Mouse (Mus musculus) liver, embryonic 15.5 days (tissue): Measurements from ENCODE around the gene Enpp6. TPM values are rescaled to one million over a fixed set of nuclear protein-coding genes. Genes with fewer than 3 reads are reported as not detected.

Experiments
- ATAC-seq: fragments of 200-750 bp; cut with Nextera tagmentation; 2 replicates; pipeline ENCODE4 v1.8.0; 2017; ENCODE audit warnings: moderate number of reproducible peaks, mild to moderate bottlenecking, moderate library complexity; ENCODE audit not compliant: insufficient read depth
- H3K27ac ChIP-seq: fragments of 300-500 bp; sonication (generic); replicated peaks from 2 replicates; pipeline ENCODE4 v1.5.1; 2015; ENCODE audit warnings: mild to moderate bottlenecking, inconsistent platforms
- H3K27me3 ChIP-seq: fragments of 300-500 bp; sonication (generic); 2 replicates; pipeline ENCODE4 v1.6.1; 2015; ENCODE audit warnings: mild to moderate bottlenecking, inconsistent platforms
- H3K36me3 ChIP-seq: fragments of 300-500 bp; sonication (generic); replicated peaks from 2 replicates; pipeline ENCODE4 v1.6.1; 2015; ENCODE audit warnings: moderate library complexity, mild to moderate bottlenecking, inconsistent platforms
- H3K4me1 ChIP-seq: fragments of 300-500 bp; sonication (generic); replicated peaks from 2 replicates; pipeline ENCODE4 v1.6.1; 2015; ENCODE audit warnings: inconsistent platforms
- H3K4me2 ChIP-seq: fragments of 300-500 bp; sonication (generic); 2 replicates; pipeline ENCODE4 v1.6.1; 2015; ENCODE audit warnings: moderate library complexity, mild to moderate bottlenecking, inconsistent platforms
- H3K4me3 ChIP-seq: fragments of 300-500 bp; sonication (generic); replicated peaks from 2 replicates; pipeline ENCODE4 v1.5.1; 2015; ENCODE audit warnings: mild to moderate bottlenecking, inconsistent platforms
- H3K9ac ChIP-seq: fragments of 300-500 bp; sonication (generic); 2 replicates; pipeline ENCODE4 v1.6.1; 2015; ENCODE audit warnings: moderate library complexity, mild to moderate bottlenecking, inconsistent platforms
- H3K9me3 ChIP-seq: fragments of 300-500 bp; sonication (generic); replicated peaks from 2 replicates; pipeline ENCODE4 v1.6.1; 2016; ENCODE audit warnings: inconsistent platforms
- WGBS: fragments of 180-500 bp; shearing (Covaris S2); methylation state at CpG from one replicate; pipeline ENCODE4 v1.1.7; 2015; ENCODE audit warnings: mixed read lengths; ENCODE audit not compliant: insufficient replicate concordance; 5-methylcytosine and 5-hydroxymethylcytosine counted together
- polyA plus RNA-seq: library from polyadenylated mRNA; unstranded; fragments of >200 nt; fragmentation: Nextera tagmentation; extraction: Ambion mirVana; gene quantifications from 2 replicates; pipeline ENCODE4 v1.2.1, GENCODE M21; 2015

Enpp6 gene
- 0.30 and 0.92 TPM in 2 replicates for polyA plus RNA-seq

DNA sequence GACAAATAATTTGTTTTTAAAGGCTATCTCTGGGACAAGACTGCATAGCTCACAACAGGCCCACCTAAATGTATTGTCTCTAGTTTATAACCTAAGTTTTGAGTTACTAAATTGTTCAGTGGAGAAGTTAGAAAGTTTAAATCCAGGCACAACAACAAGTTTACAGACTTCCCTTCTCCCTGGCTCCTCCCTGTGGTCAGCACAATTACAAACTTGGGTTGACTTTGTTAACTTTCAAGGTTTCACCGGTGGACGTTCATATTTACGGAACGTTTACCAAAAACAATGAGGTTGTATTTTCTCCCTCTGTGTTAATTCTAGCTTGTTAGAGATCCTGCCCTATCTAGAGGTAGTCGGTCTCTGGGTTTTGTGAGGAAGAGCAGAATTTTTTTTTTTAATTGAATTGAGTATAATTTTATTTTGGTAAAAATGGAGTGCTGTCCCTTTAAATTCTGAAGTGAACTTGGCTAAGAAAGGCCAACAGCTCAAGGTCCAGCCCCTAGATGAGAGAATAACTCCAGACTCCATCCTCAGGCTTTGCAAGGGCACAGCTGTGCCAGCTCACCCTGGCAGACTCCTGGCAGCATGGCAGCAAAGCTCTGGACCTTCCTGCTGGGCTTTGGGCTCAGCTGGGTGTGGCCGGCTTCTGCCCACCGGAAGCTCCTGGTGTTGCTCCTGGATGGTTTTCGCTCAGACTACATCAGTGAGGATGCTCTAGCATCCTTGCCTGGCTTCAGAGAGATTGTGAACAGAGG, at the start of gene Enpp6:
Gene Enpp6 (plus strand): TSS at position 502 of the 755 bp plus-strand sequence.
- no peaks in the 10 kb centered on the region for H3K27me3 ChIP-seq
- H3K27ac ChIP-seq, result no peak within 1 kb of the TSS
- ATAC-seq, result no peak
- no peaks in the 10 kb centered on the region for H3K36me3 ChIP-seq
- no peaks in the 10 kb centered on the region for H3K4me1 ChIP-seq
- H3K9ac ChIP-seq, result no peak within 1 kb of the TSS
- WGBS, result 64% methylated on average over 8 of the region's 8 CpGs
- no peaks in the 10 kb centered on the region for H3K9me3 ChIP-seq
- no peak within 1 kb of the TSS for H3K4me3 ChIP-seq
- H3K4me2 ChIP-seq, result no peak within 1 kb of the TSS

DNA sequence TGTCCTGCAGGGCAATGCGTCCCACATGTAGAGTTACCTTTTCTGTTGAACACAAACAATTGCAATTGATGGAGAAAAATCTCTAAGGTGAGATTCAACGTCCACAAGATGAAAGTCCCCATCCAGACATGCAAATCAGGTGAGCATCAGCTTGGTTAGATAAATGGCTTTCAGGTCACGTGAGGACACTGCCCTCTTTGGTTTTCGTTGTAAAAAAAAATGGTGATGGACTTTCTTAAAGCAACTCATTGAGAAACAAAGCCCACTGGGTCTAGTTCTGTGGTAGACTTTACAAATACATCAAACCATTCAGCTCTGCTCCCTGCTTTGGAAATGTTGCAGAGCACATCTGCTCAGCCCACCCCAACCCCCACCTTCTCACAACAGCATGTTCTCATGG, 48.5 kb upstream of the Enpp6 start:
- H3K36me3 ChIP-seq, result no peaks in the 10 kb centered on the region
- H3K4me1 ChIP-seq, result no peaks in the 10 kb centered on the region
- H3K4me2 ChIP-seq, result no peak overlapping the region
- WGBS, result 57% methylated on average over 4 of the region's 4 CpGs
- H3K27me3 ChIP-seq, result no peaks in the 10 kb centered on the region
- H3K4me3 ChIP-seq, result no peak overlapping the region
- H3K27ac ChIP-seq, result no peak overlapping the region
- H3K9ac ChIP-seq, result no peak overlapping the region
- no peaks in the 10 kb centered on the region for H3K9me3 ChIP-seq
- no peak for ATAC-seq

DNA sequence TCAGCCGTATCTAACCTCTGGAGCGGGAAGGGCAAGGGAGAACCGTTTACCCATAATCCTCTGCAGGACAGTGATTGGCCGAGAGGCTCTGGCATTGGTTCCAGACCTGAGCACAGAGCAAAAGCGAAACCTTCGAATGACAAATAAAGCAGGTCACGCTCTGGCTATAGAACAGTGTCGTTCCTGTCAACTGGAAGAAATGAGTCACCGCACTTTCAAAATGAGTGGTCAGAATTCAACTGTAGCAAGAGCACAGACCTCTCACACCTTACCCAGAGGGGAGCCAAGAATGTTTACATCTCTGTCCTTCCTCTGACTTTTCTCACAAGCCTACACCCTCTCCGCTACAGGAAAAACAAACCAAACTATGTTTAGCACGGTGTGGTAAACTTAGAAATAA, 45.4 kb upstream of the Enpp6 start:
- H3K4me2 ChIP-seq, result no peak overlapping the region
- no peaks in the 10 kb centered on the region for H3K9me3 ChIP-seq
- WGBS, result 56% methylated on average over 11 of the region's 11 CpGs
- no peaks in the 10 kb centered on the region for H3K4me1 ChIP-seq
- H3K4me3 ChIP-seq, result no peak overlapping the region
- 0 out of 2 replicates have a peak, but pooled peaks have one; percentile 28 for ATAC-seq
- H3K27ac ChIP-seq, result no peak overlapping the region
- no peaks in the 10 kb centered on the region for H3K27me3 ChIP-seq
- H3K36me3 ChIP-seq, result no peaks in the 10 kb centered on the region
- H3K9ac ChIP-seq, result no peak overlapping the region

DNA sequence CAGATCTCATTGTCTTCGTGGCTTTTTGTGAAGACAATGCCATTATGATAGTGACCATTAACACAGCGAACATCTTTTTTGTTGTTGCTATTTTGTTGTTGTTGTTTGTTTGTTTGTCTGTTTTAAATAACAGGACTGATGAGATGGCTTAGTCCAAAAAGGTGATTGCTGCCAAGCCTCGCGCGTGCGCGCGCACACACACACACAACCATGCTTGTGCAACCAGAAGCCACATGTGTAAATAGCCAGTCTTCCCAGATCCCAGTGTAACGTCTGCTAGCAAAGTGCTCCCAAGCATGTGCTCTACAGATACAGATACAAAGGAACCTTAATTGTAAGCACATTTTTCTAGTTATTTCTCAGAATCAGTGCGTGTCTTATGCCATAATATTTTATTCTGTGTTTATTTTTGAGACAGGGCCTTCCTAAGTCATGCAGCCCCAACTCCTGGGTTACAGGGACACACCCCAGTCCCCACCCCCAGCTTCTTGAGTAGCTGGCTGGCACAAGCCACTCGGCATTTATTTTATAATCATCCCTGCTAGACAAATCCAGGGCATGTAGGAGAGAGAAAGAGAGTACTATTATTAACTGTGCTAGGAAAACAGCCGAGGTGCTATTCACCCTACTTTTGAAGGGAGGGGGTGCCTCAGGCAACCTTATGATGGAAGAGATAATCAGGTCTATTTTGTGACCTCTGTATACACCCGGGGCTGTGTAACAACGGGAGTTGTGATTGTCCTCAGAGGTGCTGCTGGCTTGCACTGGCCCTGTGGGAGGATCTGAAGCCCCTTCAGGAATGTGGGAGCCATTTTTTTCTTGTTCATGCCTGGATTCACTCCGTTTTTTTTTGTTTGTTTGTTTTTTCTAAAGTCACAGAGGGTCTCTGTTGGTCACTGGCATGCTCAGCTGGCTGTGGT, 44.7 kb upstream of the Enpp6 start:
- ATAC-seq, result no peak
- no peaks in the 10 kb centered on the region for H3K27me3 ChIP-seq
- no peaks in the 10 kb centered on the region for H3K4me1 ChIP-seq
- H3K4me2 ChIP-seq, result no peak overlapping the region
- no peaks in the 10 kb centered on the region for H3K9me3 ChIP-seq
- no peak overlapping the region for H3K9ac ChIP-seq
- WGBS, result 59% methylated on average over 15 of the region's 15 CpGs
- H3K4me3 ChIP-seq, result no peak overlapping the region
- H3K27ac ChIP-seq, result no peak overlapping the region
- H3K36me3 ChIP-seq, result no peaks in the 10 kb centered on the region

DNA sequence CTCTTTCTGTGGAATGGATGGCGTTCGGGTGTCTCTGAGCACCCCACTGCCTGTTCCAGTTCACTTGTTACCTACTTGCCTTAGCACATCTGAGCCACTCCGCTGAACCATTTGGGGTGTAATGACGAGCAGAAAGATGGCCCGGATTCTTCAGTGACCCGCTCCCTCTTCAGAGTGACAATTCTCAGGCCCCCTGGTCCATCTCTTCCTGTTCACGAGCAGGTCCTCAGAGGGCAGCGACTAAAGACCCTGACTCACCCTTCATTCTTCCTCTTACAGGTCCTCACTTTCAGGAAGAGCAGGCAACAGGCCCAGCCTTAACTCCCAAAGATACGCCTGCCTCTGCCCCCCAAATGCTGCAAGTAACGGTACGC, 44.0 kb upstream of the Enpp6 start:
- Histone ChIP-seq H3K27ac (no peak overlapping the region), H3K36me3 (no peaks in the 10 kb centered on the region), H3K27me3 (no peaks in the 10 kb centered on the region), H3K4me1 (no peaks in the 10 kb centered on the region), H3K4me2 (no peak overlapping the region), H3K9me3 (no peaks in the 10 kb centered on the region), H3K4me3 (no peak overlapping the region), H3K9ac (no peak overlapping the region)
- WGBS, result 65% methylated on average over 11 of the region's 11 CpGs
- ATAC-seq, result no peak

DNA sequence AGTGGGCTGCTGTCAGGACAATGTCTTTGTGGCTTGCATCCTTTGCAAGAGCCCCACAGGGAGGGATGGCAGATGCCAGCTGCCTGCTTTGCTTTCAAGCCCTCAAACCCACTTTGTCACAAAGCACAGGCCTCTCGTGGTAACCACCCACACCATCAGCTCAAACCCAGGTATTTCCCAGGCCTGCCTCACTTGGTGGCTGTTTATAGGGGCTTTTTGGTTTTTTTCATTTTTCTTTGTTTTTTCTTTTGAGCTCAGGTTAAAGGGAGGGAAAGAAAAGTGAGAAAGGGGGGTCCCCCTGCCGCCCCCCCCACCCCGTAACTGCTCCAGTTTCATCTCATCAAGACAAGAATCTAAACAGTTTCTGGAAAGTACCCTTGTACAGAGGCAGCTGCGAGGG, 43.4 kb upstream of the Enpp6 start:
- Histone ChIP-seq H3K4me1 (no peaks in the 10 kb centered on the region), H3K9ac (no peak overlapping the region), H3K27me3 (no peaks in the 10 kb centered on the region), H3K9me3 (no peaks in the 10 kb centered on the region), H3K27ac (no peak overlapping the region), H3K4me3 (no peak overlapping the region), H3K36me3 (no peaks in the 10 kb centered on the region), H3K4me2 (no peak overlapping the region)
- no peak for ATAC-seq
- WGBS, result 69% methylated on average over 4 of the region's 4 CpGs

DNA sequence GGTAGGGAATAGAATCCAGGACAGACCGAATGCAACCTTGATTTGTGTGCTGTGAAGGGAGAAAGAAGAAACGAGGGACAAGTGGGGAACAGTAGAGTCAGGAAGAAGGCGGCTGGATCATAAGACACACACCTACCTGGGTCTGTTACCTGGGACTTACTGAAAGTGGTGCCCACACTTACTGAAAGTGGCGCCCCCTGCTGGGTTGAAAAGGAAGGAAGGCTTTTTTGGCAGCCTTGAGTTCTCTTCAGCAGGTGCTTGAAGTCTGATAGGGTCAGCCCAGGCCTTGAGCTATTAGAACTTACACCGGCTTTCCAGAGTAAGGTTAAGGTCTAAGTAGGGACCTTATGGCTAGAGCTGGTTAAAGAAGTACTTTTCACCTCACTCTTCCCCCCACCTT, 40.5 kb upstream of the Enpp6 start:
- H3K4me2 ChIP-seq, result no peak overlapping the region

DNA sequence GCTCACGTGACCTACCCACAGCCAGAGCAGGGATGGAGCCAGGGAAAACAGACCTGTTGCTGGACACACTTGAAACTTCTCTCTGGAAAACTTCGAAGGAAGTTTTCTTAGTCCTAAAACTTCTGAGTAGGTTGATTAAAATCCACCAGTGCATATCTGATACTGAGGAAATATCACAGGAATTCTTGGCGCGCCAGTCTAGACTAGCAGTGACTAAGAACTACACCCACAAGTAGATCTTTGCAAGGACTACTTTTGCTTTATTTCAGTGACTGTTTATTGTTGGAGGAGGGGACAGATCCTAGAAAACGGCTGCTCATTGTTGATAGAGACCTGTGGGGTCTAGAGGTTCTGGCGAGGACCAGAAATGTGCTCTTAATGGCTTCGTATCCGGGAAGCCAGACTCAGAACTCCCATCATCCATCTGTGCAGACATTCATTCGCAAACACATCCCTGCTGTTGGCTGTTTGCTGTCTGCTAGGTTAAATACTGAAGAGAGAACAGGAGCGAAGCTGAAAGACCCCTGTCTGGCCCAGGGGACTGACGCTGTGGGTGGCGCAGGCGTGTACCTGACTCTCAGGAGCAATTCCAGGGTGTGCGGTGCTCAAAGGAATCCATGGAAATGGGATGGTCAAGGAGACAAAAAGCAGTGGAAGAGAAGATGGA, 38.5 kb upstream of the Enpp6 start:
- Histone ChIP-seq H3K27ac (no peak overlapping the region), H3K9me3 (no peaks in the 10 kb centered on the region), H3K27me3 (no peaks in the 10 kb centered on the region), H3K4me2 (no peak overlapping the region), H3K36me3 (no peaks in the 10 kb centered on the region), H3K4me3 (no peak overlapping the region), H3K4me1 (no peaks in the 10 kb centered on the region), H3K9ac (no peak overlapping the region)
- WGBS, result 65% methylated on average over 14 of the region's 14 CpGs
- ATAC-seq, result no peak

More for the DNA sequence above, 40.5 kb upstream of the Enpp6 start:
- Histone ChIP-seq H3K27me3 (no peaks in the 10 kb centered on the region), H3K9ac (no peak overlapping the region), H3K4me1 (no peaks in the 10 kb centered on the region), H3K4me3 (no peak overlapping the region), H3K36me3 (no peaks in the 10 kb centered on the region), H3K9me3 (no peaks in the 10 kb centered on the region), H3K27ac (no peak overlapping the region)
- WGBS, result 58% methylated on average over 5 of the region's 5 CpGs
- no peak for ATAC-seq

DNA sequence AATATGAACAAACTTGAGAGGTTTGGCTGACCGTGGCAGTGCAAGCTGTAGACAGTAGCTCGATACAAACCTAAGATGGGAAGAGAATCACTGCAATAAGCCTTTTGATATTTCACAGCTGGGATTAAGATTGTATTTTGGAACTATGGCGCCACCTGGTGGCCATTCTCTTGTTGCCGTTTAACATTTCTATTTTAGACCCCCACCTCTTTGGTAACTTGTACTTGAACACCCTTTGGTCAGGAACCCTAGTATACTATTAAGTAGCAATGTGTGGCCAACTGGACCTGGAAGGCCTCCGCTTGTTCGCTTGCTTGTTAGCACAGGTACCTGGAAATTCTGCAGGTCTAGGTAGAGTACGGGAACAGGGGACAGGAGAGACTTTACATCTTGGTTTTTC, 33.2 kb upstream of the Enpp6 start:
- H3K9ac ChIP-seq, result no peak overlapping the region
- H3K4me2 ChIP-seq, result no peak overlapping the region
- H3K36me3 ChIP-seq, result no peaks in the 10 kb centered on the region
- no peak overlapping the region for H3K27ac ChIP-seq
- no peak for ATAC-seq
- H3K4me3 ChIP-seq, result no peak overlapping the region
- no peaks in the 10 kb centered on the region for H3K9me3 ChIP-seq
- no peaks in the 10 kb centered on the region for H3K27me3 ChIP-seq
- WGBS, result 16% methylated on average over 7 of the region's 7 CpGs
- no peaks in the 10 kb centered on the region for H3K4me1 ChIP-seq

DNA sequence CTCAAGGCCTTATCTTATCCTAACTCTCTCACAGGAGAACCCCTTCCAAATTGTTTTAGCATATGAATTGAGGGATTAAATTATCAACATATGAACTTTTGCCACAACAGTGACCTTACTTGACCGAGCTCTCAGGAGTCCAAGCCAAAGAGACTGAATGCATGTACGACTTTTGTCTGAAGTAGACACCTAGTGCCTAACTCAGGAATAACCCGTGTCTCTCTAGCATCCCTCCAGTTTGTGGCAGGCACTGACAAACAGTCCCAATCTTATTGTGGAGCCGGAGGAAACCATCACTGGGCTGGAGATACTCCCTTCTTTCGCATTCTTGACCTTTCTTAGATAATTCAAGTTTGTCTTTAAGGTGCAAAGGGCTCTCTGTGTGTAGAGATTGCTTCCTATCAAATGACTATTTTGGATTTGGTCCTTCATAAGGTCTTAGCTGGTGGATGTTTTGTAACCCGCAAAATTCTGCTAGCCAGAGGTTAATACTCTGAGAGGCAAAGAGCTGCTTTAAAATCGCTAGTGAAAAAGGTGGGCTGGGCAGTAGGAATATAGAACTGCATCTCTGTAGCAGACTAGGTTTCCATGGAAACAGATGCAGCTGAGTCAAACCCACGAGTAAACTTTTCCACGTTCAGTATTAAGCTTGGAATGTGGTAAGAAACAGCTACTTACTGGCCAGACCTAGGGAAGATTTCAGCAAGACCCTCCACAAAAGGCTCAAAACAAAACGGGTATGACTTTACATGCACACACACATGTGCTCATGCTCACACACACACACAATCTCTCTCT, 23.9 kb upstream of the Enpp6 start:
- Histone ChIP-seq H3K4me3 (no peak overlapping the region), H3K9ac (no peak overlapping the region), H3K27me3 (no peaks in the 10 kb centered on the region), H3K4me2 (no peak overlapping the region), H3K27ac (no peak overlapping the region), H3K4me1 (no peaks in the 10 kb centered on the region), H3K9me3 (no peaks in the 10 kb centered on the region), H3K36me3 (no peaks in the 10 kb centered on the region)
- ATAC-seq, result no peak
- 52% methylated on average over 10 of the region's 10 CpGs for WGBS
